Mouse (Mus musculus) E14TG2a.4 (cell line): ENCODE measurements around the gene Trim60.

Source experiments
- CTCF ChIP-seq: conservative IDR thresholded peaks from 2 replicates; pipeline ENCODE4 v1.5.1; 2014; ENCODE audit warnings: low read length
- NANOG ChIP-seq: IDR thresholded peaks from 2 replicates; pipeline ENCODE4 v1.6.1; 2014; ENCODE audit warnings: borderline replicate concordance, low read length, mixed read lengths
- POU5F1 ChIP-seq: IDR thresholded peaks from 2 replicates; pipeline ENCODE4 v1.6.1; 2014; ENCODE audit warnings: low read length, borderline replicate concordance

- TF ChIP-seq CTCF (no peak), NANOG (no peak), POU5F1 (no peak)
Measured at GRCm38 (mm10) chr8:65056722-65057121, 38.3 kb upstream of the Trim60 start.
